Mouse (Mus musculus) liver, embryonic 15.5 days (tissue): ENCODE results near the gene Dnajc5. TPM values are rescaled to one million over a fixed set of nuclear protein-coding genes. Genes with fewer than 3 reads are reported as not detected.
A peak's percentile ranks its signal among the peaks of the same experiment; 100 is the strongest.

Experiments used
- ATAC-seq: fragments of 200-750 bp; cut with Nextera tagmentation; 2 replicates; pipeline ENCODE4 v1.8.0; 2017; ENCODE audit warnings: moderate number of reproducible peaks, mild to moderate bottlenecking, moderate library complexity; ENCODE audit not compliant: insufficient read depth
- H3K27ac ChIP-seq: fragments of 300-500 bp; sonication (generic); replicated peaks from 2 replicates; pipeline ENCODE4 v1.5.1; 2015; ENCODE audit warnings: mild to moderate bottlenecking, inconsistent platforms
- H3K27me3 ChIP-seq: fragments of 300-500 bp; sonication (generic); 2 replicates; pipeline ENCODE4 v1.6.1; 2015; ENCODE audit warnings: mild to moderate bottlenecking, inconsistent platforms
- H3K36me3 ChIP-seq: fragments of 300-500 bp; sonication (generic); replicated peaks from 2 replicates; pipeline ENCODE4 v1.6.1; 2015; ENCODE audit warnings: moderate library complexity, mild to moderate bottlenecking, inconsistent platforms
- H3K4me1 ChIP-seq: fragments of 300-500 bp; sonication (generic); replicated peaks from 2 replicates; pipeline ENCODE4 v1.6.1; 2015; ENCODE audit warnings: inconsistent platforms
- H3K4me2 ChIP-seq: fragments of 300-500 bp; sonication (generic); 2 replicates; pipeline ENCODE4 v1.6.1; 2015; ENCODE audit warnings: moderate library complexity, mild to moderate bottlenecking, inconsistent platforms
- H3K4me3 ChIP-seq: fragments of 300-500 bp; sonication (generic); replicated peaks from 2 replicates; pipeline ENCODE4 v1.5.1; 2015; ENCODE audit warnings: mild to moderate bottlenecking, inconsistent platforms
- H3K9ac ChIP-seq: fragments of 300-500 bp; sonication (generic); 2 replicates; pipeline ENCODE4 v1.6.1; 2015; ENCODE audit warnings: moderate library complexity, mild to moderate bottlenecking, inconsistent platforms
- H3K9me3 ChIP-seq: fragments of 300-500 bp; sonication (generic); replicated peaks from 2 replicates; pipeline ENCODE4 v1.6.1; 2016; ENCODE audit warnings: inconsistent platforms
- WGBS: fragments of 180-500 bp; shearing (Covaris S2); methylation state at CpG from one replicate; pipeline ENCODE4 v1.1.7; 2015; ENCODE audit warnings: mixed read lengths; ENCODE audit not compliant: insufficient replicate concordance; 5-methylcytosine and 5-hydroxymethylcytosine counted together
- polyA plus RNA-seq: library from polyadenylated mRNA; unstranded; fragments of >200 nt; fragmentation: Nextera tagmentation; extraction: Ambion mirVana; gene quantifications from 2 replicates; pipeline ENCODE4 v1.2.1, GENCODE M21; 2015

Dnajc5 gene
- polyA plus RNA-seq, 1 experiment from 2014 or later, result 27.7 TPM

DNA sequence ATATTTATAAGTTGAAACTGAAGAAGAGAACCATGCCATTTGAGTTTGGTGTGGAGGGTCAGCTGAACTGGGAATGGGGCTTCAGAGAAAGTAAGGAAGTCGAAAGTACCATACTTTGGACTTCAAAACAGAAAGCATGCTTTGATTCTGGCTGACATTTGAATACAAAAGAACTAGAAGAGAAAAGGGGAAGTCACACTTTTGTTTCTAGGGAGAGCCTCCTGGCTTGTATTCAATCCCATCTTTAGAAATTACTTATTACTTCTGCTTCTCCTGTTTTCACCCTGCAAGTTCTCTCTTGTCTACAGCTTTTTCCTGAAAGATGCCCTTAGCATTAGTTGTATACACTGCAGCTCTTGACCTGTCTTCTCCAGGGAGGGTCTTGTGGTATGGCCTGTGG lies 27.9 kb downstream of the Dnajc5 start:
- H3K9me3 ChIP-seq, result no peaks in the 10 kb centered on the region
- H3K36me3 ChIP-seq, result peaks cover 66% of the 10 kb centered on the region
- peaks cover 35% of the 10 kb centered on the region for H3K4me1 ChIP-seq
- no peak overlapping the region for H3K4me2 ChIP-seq
- WGBS, result 41% methylated on average over 1 of the region's 1 CpGs
- no peak overlapping the region for H3K9ac ChIP-seq
- H3K27ac ChIP-seq, result no peak overlapping the region
- H3K4me3 ChIP-seq, result no peak overlapping the region
- H3K27me3 ChIP-seq, result no peaks in the 10 kb centered on the region
- no peak for ATAC-seq

DNA sequence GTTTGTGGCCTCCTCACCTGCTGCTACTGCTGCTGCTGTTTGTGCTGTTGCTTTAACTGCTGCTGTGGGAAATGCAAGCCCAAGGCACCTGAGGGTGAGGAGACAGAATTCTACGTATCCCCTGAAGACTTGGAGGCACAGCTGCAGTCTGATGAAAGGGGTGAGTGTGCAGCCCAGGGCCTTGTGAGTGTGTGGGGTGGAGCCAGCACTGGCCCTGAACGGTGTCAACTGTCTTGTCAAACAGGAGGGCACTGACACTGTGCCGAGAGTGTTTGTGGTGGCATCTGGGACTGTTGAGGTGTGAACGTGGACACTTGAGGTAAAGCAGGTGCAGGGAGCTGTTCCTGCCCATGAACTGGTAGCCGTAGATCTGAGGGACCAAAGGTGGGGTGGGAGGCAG lies 28.4 kb downstream of the Dnajc5 start:
- no peaks in the 10 kb centered on the region for H3K9me3 ChIP-seq
- no peak for ATAC-seq
- H3K4me3 ChIP-seq, result no peak overlapping the region
- no peak overlapping the region for H3K9ac ChIP-seq
- no peak overlapping the region for H3K4me2 ChIP-seq
- WGBS, result 90% methylated on average over 5 of the region's 5 CpGs
- peaks cover 35% of the 10 kb centered on the region for H3K4me1 ChIP-seq
- peaks cover 68% of the 10 kb centered on the region for H3K36me3 ChIP-seq
- no peaks in the 10 kb centered on the region for H3K27me3 ChIP-seq
- no peak overlapping the region for H3K27ac ChIP-seq

DNA sequence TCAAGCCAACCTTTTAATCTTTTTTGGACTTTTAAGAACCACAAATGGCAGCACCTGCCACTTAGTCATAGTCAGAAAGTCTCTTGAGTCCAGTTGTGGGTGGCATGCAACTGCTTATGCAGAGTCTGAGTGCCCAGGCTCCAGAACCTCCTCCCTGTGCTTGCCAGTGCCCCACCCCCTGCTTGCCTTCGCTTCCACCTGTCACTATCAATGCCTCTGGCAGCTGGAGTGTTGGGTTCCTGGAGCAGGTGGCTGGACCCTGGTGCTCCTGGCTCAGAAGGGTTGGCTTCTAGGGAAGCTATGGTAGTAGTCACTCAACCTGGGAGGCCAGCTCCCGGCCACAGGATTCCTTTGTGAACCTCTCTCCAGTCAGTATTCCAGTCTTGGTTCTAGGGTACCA lies 29.9 kb downstream of the Dnajc5 start:
- Histone ChIP-seq H3K36me3 (peaks cover 76% of the 10 kb centered on the region), H3K4me2 (no peak overlapping the region), H3K9me3 (no peaks in the 10 kb centered on the region), H3K27ac (no peak overlapping the region), H3K27me3 (no peaks in the 10 kb centered on the region), H3K4me3 (no peak overlapping the region), H3K4me1 (peaks cover 35% of the 10 kb centered on the region), H3K9ac (no peak overlapping the region)
- ATAC-seq, result no peak
- 55% methylated on average over 2 of the region's 2 CpGs for WGBS

DNA sequence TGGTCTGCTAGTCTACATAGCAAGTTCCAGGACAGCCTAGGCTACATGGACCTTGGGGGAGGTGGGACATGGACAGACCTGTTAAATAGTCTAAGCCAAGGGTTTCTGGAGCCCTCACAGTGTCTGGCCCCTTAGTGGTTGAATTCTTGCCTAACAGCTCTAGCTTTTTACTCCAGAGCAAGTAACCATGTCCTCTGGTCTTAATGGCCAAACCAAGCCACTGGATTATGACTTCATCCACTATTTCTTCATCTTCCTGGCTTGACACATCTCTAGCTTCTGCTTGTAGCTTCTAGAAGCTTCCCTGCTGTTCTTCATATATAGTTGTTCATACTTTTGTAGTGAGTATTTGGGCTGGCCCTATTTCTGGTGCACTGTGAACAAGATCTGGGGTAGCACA lies 33.5 kb downstream of the Dnajc5 start:
- peaks cover 12% of the 10 kb centered on the region for H3K4me1 ChIP-seq
- no peaks in the 10 kb centered on the region for H3K9me3 ChIP-seq
- peak overlapping the region; percentile 16; the same call in 1 of the 2 replicates for H3K27ac ChIP-seq
- H3K36me3 ChIP-seq, result peaks cover 52% of the 10 kb centered on the region
- no peak overlapping the region for H3K4me2 ChIP-seq
- no peak overlapping the region for H3K4me3 ChIP-seq
- ATAC-seq, result 0 out of 2 replicates have a peak, but pooled peaks have one; percentile 8
- H3K9ac ChIP-seq, result no peak overlapping the region
- H3K27me3 ChIP-seq, result no peaks in the 10 kb centered on the region

DNA sequence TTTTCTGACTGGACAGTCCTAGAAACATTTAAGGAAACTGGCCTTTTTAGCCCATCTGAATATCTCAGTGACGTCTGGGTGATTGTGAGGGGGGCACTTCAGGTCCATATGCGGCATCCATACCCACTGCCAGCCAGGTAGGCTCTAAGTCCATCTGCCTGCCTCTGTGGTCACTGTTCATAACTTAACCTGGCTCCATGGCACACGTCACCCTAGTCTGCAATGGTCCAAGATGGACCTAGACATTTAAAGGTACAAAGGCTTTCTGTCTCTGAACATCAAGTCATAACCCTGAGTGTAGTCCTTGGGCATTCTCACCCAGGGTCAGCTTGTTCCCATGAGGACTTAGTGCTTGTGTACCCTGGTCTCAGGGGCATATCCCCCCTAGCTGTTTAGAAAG lies 47.1 kb downstream of the Dnajc5 start:
- Histone ChIP-seq H3K9me3 (no peaks in the 10 kb centered on the region), H3K4me1 (peaks cover 40% of the 10 kb centered on the region), H3K4me2 (no peak overlapping the region), H3K36me3 (peaks cover 5% of the 10 kb centered on the region), H3K4me3 (no peak overlapping the region), H3K9ac (no peak overlapping the region), H3K27me3 (no peaks in the 10 kb centered on the region), H3K27ac (no peak overlapping the region)
- ATAC-seq, result no peak
- 79% methylated on average over 3 of the region's 3 CpGs for WGBS

DNA sequence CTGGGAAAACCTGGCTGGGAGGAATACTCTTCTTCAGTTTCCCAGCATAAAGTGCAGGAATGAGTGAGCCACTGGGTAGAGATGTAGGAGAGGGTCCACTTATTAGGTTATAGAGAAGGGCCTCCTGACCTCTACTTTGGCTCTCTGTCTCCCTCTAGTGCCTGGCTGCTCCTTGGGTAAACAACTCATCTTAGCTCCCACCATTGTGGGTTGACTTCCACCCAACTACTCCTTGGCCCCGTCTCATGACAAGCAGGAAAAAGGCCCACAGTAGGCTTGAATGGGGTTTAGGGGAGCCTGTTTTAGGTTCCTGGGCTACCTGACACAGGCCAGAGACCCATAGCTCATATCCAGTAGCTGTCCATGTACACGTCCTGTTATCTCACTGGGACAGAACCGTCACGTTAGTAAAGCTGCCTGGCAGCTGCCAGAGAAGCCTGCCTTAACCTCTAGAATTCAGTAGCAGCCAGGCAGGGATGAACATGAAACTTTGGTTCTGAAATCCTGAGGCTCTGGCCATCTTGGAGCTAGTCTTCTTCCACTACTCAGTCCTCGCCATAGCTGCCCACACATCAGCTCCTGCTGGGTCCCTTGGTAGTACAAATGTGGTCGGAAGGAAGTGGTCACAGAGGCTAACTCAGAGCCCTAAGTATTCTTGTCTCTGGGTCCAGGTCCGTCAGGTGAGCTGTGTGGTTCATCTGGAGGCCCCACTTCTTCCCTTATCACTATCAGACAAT lies 48.2 kb downstream of the Dnajc5 start:
- Histone ChIP-seq H3K27me3 (no peaks in the 10 kb centered on the region), H3K4me2 (peak overlapping the region; percentile 53), H3K9me3 (no peaks in the 10 kb centered on the region), H3K4me1 (peaks cover 40% of the 10 kb centered on the region), H3K27ac (peak overlapping the region; percentile 85), H3K4me3 (no peak overlapping the region), H3K36me3 (peaks cover 16% of the 10 kb centered on the region), H3K9ac (0 out of 2 replicates have a peak overlapping the region, but pooled peaks have one; percentile 15)
- peak; percentile 77 for ATAC-seq
- WGBS, result 24% methylated on average over 7 of the region's 7 CpGs

DNA sequence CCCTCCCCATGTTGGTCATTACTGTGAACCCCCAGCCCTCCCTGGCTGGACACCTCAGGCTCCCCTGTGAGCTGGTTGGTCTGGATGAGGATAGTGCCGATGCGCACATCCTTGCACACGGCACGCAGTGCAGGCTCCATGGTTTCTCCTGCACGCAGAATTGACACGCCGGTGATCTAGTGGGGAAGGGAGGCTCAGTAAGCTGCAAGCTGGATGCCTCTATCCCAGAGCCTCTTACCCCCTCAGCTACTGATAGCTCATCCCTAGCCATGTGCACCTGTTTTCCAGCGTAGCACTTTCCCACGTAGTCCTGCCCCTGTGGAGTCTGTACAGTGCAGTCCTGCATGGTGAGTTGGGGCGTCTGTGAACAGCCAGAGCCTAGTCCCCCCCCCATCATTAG lies 49.6 kb downstream of the Dnajc5 start:
- Histone ChIP-seq H3K27me3 (no peaks in the 10 kb centered on the region), H3K4me2 (no peak overlapping the region), H3K4me3 (no peak overlapping the region), H3K4me1 (peaks cover 54% of the 10 kb centered on the region), H3K9ac (no peak overlapping the region), H3K9me3 (no peaks in the 10 kb centered on the region), H3K27ac (no peak overlapping the region), H3K36me3 (peaks cover 17% of the 10 kb centered on the region)
- 86% methylated on average over 10 of the region's 10 CpGs for WGBS
- no peak for ATAC-seq

DNA sequence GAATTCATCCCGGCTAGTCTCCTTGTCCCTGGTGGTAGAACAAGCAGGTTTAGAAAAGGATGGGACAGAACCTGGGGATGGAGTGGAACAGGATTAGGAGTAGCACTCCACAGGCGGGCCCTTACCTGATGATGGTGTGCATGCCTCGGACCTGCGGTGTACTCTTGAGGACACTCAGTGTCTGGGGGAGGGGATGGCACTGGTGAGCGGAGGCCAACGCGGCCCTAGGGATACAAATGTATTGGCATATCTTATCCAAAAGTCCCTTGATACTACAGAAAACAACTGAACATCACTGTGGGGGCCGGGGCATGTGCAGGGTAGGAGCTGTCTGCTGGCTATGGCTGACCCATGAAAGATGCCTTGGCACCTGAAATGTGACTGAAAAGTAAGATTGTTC lies 50.1 kb downstream of the Dnajc5 start:
- Histone ChIP-seq H3K36me3 (peaks cover 17% of the 10 kb centered on the region), H3K9me3 (no peaks in the 10 kb centered on the region), H3K9ac (no peak overlapping the region), H3K4me1 (peaks cover 59% of the 10 kb centered on the region), H3K4me3 (no peak overlapping the region), H3K27ac (no peak overlapping the region), H3K27me3 (no peaks in the 10 kb centered on the region), H3K4me2 (no peak overlapping the region)
- 86% methylated on average over 8 of the region's 8 CpGs for WGBS
- no peak for ATAC-seq

DNA sequence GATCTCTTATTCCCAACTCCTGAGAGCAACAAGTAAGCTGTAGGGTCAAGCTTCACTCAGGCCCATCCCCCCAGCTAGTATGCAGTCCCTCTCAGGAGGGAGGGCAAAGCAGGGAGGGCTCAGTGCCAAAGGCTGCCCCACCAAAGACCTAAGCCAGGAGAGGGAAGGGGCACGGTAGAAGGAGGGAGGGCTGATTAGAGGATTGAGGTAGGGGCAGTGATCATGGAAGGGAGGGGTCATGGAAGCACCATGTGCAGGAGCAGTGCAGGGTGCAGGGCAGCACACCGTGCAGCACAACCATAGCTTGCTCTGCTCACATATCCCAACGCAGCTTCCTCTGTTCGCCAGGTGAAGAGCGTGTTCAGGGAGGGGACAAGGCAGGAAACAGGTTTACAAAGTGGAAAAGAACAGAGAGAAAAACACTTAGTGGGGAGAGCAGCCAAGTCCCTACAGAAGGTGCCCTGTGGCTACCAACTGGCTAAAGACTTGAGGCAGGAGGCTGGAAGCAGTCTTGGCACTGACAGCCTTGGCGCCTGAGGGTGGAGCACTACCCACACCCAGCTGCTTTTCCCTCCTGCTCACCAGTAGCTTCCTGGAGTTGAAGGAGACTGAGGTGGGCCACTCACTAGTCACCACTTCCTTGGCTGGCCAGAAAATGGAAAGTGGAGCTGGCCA lies 50.8 kb downstream of the Dnajc5 start:
- 0 out of 2 replicates have a peak, but pooled peaks have one; percentile 29 for ATAC-seq
- 62% methylated on average over 6 of the region's 6 CpGs for WGBS
- H3K4me2 ChIP-seq, result no peak overlapping the region
- H3K27me3 ChIP-seq, result no peaks in the 10 kb centered on the region
- no peak overlapping the region for H3K27ac ChIP-seq
- peaks cover 17% of the 10 kb centered on the region for H3K36me3 ChIP-seq
- H3K4me3 ChIP-seq, result no peak overlapping the region
- no peaks in the 10 kb centered on the region for H3K9me3 ChIP-seq
- H3K9ac ChIP-seq, result no peak overlapping the region
- H3K4me1 ChIP-seq, result peaks cover 64% of the 10 kb centered on the region

DNA sequence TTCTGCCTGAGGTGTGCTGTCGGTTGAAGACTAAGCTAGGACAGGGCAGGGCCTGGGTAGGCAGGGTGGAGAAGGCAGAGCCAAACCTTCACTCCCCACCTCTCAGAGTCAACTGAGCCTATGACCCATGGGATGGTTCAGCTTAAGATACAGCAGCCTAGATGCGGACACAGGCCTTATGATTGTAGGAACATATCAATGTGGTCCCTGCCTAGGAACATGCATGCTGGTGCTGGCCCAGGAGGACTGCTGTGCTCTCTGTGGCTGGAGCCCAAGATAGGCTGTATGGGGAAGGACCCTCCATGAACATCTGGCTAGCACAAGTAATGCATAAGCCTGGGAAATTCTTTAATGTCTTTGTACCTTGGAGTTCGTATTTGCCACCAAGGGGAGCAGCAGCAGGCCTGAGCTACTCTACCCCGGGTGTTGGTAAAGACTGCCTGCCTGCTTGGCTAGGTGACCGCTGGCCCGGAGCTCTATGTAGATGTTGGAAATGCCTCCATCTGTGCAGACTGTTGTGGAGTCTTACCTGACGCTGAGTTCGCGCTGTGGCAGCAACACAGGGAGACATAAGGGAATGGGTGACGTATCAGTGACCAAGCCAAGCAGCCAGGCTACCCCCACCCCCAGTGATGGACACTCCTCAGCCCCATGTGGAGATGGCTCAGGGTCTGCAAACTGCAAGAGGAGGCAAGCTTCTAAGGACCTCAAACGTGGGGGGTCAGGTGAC lies 51.8 kb downstream of the Dnajc5 start:
- Histone ChIP-seq H3K4me2 (no peak overlapping the region), H3K4me1 (peaks cover 74% of the 10 kb centered on the region), H3K9ac (no peak overlapping the region), H3K9me3 (no peaks in the 10 kb centered on the region), H3K27ac (no peak overlapping the region), H3K27me3 (no peaks in the 10 kb centered on the region), H3K36me3 (peaks cover 17% of the 10 kb centered on the region), H3K4me3 (no peak overlapping the region)
- no peak for ATAC-seq
- WGBS, result 84% methylated on average over 11 of the region's 11 CpGs
